Mouse (Mus musculus): ENCODE results near the gene Ube2g2. TPM values are rescaled to one million over a fixed set of nuclear protein-coding genes. Genes with fewer than 3 reads are reported as not detected.

The Ube2g2 gene
- 41.8 TPM for polyA plus RNA-seq (2014; fragmentation: Illumina TruSeq; extraction: RNeasy Lipid Tissue Mini Kit (QIAGEN cat#74804); ENCODE audit: low read depth, low replicate concordance)

DNA sequence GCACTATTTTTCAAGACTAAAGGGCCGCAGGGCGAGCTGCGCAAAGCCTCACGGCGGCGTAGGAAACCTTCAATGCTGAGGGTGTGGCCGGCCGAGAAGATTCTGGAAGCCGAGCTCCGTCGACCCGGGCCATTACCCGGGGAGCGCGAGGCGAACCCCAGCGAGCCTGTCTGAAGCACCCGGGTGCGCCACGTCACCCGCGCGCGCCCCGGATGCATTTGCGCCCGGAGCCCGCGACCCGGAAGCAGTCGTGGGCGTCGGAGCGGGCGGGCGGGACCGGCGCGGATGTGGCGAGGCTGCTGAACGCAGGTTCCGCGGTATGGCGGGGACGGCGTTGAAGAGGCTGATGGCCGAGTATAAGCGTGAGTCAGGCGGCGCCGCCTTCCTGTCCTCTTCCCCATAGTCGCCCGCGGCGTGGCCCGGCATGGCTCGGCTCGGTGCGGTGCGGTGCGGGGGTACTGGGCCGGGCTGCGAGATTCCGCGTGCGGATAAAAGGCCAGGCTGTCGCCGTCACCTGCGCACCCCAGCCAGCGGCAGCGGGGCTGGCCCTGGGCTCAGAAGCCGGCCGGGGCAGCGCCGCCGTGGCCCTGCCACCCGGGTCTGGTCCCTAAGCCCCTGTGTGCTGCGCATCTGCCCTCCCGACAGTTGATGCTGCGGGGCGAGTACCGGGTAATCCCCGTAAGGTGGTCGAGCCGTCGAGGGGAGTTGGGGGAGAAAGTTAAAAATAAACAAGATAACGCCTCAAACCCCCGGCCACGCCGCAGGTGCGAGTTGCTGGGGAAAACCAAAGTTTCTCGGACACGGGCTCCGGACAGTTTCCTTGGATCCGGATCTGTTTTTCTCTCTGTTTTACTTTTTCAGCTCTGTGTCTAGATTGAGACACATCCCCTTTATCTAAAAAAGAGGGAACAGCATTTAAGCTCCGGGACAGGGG is at the start of gene Ube2g2:
Gene Ube2g2, plus strand, starts transcription at position 221 of the 934 bp plus-strand sequence.

DNA sequence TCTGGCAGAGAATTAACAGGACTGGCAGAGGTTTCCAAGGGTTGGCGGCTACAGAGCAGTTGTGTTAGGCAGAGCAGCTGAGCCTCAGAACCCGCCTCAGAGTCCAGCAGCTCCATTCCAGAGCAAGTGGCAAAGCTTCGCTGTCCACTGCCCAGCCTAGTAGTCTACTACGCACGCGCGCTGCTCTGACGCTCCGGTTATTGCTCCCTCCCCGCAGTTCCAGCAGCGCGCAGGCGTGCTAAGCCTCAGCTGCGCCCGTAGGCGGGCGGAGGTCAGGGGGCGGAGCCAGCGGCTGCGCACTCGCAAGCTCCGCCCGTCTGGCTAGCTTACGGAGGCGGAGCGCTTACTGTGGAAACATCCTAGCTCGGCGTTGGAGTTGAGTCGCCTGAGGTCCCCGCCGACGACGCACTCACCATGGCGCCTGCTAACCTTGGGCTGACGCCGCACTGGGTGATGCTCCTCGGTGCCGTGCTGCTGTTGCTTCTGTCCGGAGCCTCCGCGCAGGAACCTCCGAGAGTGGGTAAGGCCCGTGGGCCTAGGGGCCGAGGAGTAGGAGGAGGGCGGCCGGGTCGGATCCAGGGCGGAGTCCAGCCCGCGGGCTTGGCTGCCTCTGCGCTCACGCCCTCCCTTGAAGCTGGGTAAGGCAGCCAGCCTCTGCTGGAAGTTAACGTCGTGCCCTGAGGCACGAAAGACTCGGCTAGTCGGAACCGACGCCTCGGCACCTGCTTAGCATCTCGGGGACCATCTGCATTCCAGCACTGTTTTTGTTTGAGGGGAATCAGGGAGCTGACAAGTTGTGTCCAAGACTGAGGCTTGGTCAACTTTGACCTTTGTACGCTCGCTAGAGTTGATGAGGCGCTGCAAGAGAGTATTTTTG is 40.4 kb upstream of the Ube2g2 start, which contains the start of gene Pttg1ip:
Gene Pttg1ip, plus strand, starts transcription at position 313 of the 877 bp plus-strand sequence.

DNA sequence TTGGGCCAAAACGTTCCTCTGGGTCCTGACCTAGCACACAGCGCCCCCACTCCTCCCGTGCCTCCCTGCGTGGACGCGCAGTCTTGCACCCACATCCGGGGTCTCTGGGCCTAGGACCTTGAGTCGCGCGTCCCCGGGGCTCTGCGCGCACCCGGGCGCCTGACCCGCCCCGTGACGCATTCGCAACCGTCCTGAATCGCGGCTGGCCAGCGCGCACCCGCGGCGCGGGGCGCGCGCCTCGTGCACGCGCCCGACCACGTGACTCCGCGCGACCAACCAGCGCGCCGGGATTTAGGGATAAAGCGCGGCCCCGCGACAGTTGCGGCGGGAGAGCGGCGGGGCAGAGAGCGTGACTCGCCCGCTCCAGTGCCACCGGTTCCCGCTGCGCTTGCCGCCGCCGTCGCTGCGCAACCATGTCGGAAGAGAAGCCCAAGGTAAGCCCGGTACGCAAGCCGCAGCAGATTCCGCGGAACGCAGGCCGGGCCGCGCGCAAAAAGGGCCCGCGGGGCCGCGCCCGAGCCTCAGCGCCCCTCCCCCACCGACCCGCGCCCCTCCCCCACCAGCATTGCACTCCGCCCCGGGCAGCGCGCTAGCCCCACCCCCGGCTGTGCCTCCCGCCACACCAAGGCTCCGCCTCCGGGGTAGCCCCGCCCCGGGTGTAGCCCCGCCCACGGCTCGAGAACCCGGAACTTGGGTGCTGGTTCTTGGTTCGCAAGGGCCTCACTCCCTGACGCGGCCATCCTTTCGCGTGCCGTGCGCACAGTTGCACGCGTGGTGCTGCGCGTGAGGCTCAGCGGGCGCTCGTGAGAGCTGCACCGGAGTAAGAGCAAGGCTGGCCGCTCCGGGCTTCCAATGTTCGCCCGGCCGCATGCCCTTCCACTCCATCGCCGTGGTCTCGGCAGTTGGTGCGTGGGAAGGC is 15.9 kb upstream of the Ube2g2 start, which contains the start of the genes Sumo3 and Gm49325:
Gene Sumo3, plus strand, starts transcription at position 190 of the 919 bp plus-strand sequence.
Gene Gm49325, plus strand, starts transcription at position 290 of the 919 bp plus-strand sequence.

DNA sequence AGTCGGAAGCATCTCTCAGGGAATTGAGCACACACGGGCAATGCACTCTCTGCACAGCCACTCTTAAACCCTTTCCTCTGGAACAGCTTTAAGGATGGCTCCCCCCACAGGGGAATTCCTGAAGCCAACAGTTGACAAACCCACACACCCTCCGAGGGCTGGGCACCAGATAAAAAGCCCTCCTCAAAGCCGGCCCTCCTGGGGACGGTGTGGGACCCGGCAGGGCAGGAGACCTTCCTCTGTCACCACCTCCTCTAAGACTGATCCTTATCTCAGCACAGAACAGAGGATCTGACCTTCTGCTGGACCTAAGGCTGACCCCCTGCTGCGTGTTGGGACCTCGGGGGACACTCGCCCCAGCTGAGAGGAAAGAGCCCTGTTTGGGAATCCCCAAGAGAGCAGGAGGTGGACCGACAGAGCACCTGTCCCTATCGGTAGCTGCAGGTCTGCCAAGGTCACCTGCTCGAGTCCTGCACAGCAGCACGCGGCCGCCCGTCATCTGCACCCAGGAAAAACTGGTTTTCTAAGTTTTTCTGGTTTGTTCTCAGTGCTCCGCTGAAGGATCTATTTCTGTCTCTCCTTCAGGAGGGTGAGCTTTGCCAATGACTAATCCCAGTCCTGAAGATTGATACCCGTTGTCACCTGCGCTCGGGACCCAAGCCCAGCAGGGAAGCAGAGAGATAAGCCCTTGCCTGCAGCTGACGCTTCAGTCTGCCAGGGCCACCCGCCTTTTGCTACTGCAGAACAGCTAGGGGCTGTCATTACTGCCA is 64.0 kb downstream of the Ube2g2 start, which contains the start of gene Tspear:
Gene Tspear, plus strand, starts transcription at position 675 of the 770 bp plus-strand sequence.

DNA sequence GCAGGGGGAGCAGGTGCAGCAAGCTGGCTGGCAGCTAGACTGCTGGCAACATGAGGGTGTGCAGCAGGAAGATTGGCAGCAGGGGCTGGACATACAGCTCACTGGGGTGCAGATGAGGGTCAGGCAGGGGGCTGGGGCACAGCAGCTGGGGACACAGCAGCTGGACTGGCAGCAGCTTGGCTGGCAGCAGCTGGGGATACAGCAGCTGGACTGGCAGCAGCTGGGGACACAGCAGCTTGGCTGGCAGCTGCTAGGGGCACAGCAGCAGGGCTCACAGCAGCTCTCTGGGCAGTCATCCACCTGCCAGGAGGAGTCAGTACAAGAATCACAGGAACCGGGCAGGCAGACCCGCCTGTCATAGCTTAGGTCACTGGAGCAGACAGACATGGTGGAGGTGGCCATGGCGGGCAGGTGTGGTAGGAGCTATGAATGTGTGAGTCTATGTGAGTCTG is 68.3 kb downstream of the Ube2g2 start, which contains the start of gene Gm19402:
Gene Gm19402, minus strand, starts transcription at position 402 of the 452 bp plus-strand sequence.

Other genes starting within 250 kb of the Ube2g2 start
- gene Adarb1, start 204.0 kb upstream of the Ube2g2 start, polyA plus RNA-seq (2014; fragmentation: Illumina TruSeq; extraction: RNeasy Lipid Tissue Mini Kit (QIAGEN cat#74804); ENCODE audit: low read depth, low replicate concordance) = 9.5 TPM
- 18.3 TPM for gene Fam207a, start 106.5 kb upstream of the Ube2g2 start, polyA plus RNA-seq (2014; fragmentation: Illumina TruSeq; extraction: RNeasy Lipid Tissue Mini Kit (QIAGEN cat#74804); ENCODE audit: low read depth, low replicate concordance)
- 21.2 TPM for gene Itgb2, start 92.0 kb upstream of the Ube2g2 start, polyA plus RNA-seq (2014; fragmentation: Illumina TruSeq; extraction: RNeasy Lipid Tissue Mini Kit (QIAGEN cat#74804); ENCODE audit: low read depth, low replicate concordance)
- 176 TPM for gene Pttg1ip, start 40.6 kb upstream of the Ube2g2 start, polyA plus RNA-seq (2014; fragmentation: Illumina TruSeq; extraction: RNeasy Lipid Tissue Mini Kit (QIAGEN cat#74804); ENCODE audit: low read depth, low replicate concordance)
- gene Sumo3, start 16.2 kb upstream of the Ube2g2 start, polyA plus RNA-seq (2014; fragmentation: Illumina TruSeq; extraction: RNeasy Lipid Tissue Mini Kit (QIAGEN cat#74804); ENCODE audit: low read depth, low replicate concordance) = 138 TPM
- gene Gm49325, start 16.1 kb upstream of the Ube2g2 start, polyA plus RNA-seq (2014; fragmentation: Illumina TruSeq; extraction: RNeasy Lipid Tissue Mini Kit (QIAGEN cat#74804); ENCODE audit: low read depth, low replicate concordance) = 3.7 TPM
- 0.27 TPM for gene Tspear, start 64.3 kb downstream of the Ube2g2 start, polyA plus RNA-seq (2014; fragmentation: Illumina TruSeq; extraction: RNeasy Lipid Tissue Mini Kit (QIAGEN cat#74804); ENCODE audit: low read depth, low replicate concordance)
- not detected for gene Gm19402, start 68.5 kb downstream of the Ube2g2 start, polyA plus RNA-seq (2014; fragmentation: Illumina TruSeq; extraction: RNeasy Lipid Tissue Mini Kit (QIAGEN cat#74804); ENCODE audit: low read depth, low replicate concordance)
- not detected for gene Gm9508, start 75.0 kb downstream of the Ube2g2 start, polyA plus RNA-seq (2014; fragmentation: Illumina TruSeq; extraction: RNeasy Lipid Tissue Mini Kit (QIAGEN cat#74804); ENCODE audit: low read depth, low replicate concordance)
- not detected for gene Gm10272, start 84.4 kb downstream of the Ube2g2 start, polyA plus RNA-seq (2014; fragmentation: Illumina TruSeq; extraction: RNeasy Lipid Tissue Mini Kit (QIAGEN cat#74804); ENCODE audit: low read depth, low replicate concordance)
- not detected for gene Gm10024, start 89.2 kb downstream of the Ube2g2 start, polyA plus RNA-seq (2014; fragmentation: Illumina TruSeq; extraction: RNeasy Lipid Tissue Mini Kit (QIAGEN cat#74804); ENCODE audit: low read depth, low replicate concordance)
- gene Gm10142, start 93.5 kb downstream of the Ube2g2 start, polyA plus RNA-seq (2014; fragmentation: Illumina TruSeq; extraction: RNeasy Lipid Tissue Mini Kit (QIAGEN cat#74804); ENCODE audit: low read depth, low replicate concordance) = not detected
- not detected for gene Krtap12-1, start 98.3 kb downstream of the Ube2g2 start, polyA plus RNA-seq (2014; fragmentation: Illumina TruSeq; extraction: RNeasy Lipid Tissue Mini Kit (QIAGEN cat#74804); ENCODE audit: low read depth, low replicate concordance)
- gene Gm10100, start 104.2 kb downstream of the Ube2g2 start, polyA plus RNA-seq (2014; fragmentation: Illumina TruSeq; extraction: RNeasy Lipid Tissue Mini Kit (QIAGEN cat#74804); ENCODE audit: low read depth, low replicate concordance) = not detected
- gene Gm18596, start 120.4 kb downstream of the Ube2g2 start, polyA plus RNA-seq (2014; fragmentation: Illumina TruSeq; extraction: RNeasy Lipid Tissue Mini Kit (QIAGEN cat#74804); ENCODE audit: low read depth, low replicate concordance) = not detected
- gene Gm9736, start 129.1 kb downstream of the Ube2g2 start, polyA plus RNA-seq (2014; fragmentation: Illumina TruSeq; extraction: RNeasy Lipid Tissue Mini Kit (QIAGEN cat#74804); ENCODE audit: low read depth, low replicate concordance) = not detected
- not detected for gene Gm3233, start 137.4 kb downstream of the Ube2g2 start, polyA plus RNA-seq (2014; fragmentation: Illumina TruSeq; extraction: RNeasy Lipid Tissue Mini Kit (QIAGEN cat#74804); ENCODE audit: low read depth, low replicate concordance)
- not detected for gene Gm3238, start 149.1 kb downstream of the Ube2g2 start, polyA plus RNA-seq (2014; fragmentation: Illumina TruSeq; extraction: RNeasy Lipid Tissue Mini Kit (QIAGEN cat#74804); ENCODE audit: low read depth, low replicate concordance)
- gene Gm7138, start 154.7 kb downstream of the Ube2g2 start, polyA plus RNA-seq (2014; fragmentation: Illumina TruSeq; extraction: RNeasy Lipid Tissue Mini Kit (QIAGEN cat#74804); ENCODE audit: low read depth, low replicate concordance) = not detected
- gene Gm3250, start 160.3 kb downstream of the Ube2g2 start, polyA plus RNA-seq (2014; fragmentation: Illumina TruSeq; extraction: RNeasy Lipid Tissue Mini Kit (QIAGEN cat#74804); ENCODE audit: low read depth, low replicate concordance) = not detected
- gene Gm7137, start 165.9 kb downstream of the Ube2g2 start, polyA plus RNA-seq (2014; fragmentation: Illumina TruSeq; extraction: RNeasy Lipid Tissue Mini Kit (QIAGEN cat#74804); ENCODE audit: low read depth, low replicate concordance) = not detected
- gene Gm9639, start 172.8 kb downstream of the Ube2g2 start, polyA plus RNA-seq (2014; fragmentation: Illumina TruSeq; extraction: RNeasy Lipid Tissue Mini Kit (QIAGEN cat#74804); ENCODE audit: low read depth, low replicate concordance) = not detected
- gene Gm19668, start 176.9 kb downstream of the Ube2g2 start, polyA plus RNA-seq (2014; fragmentation: Illumina TruSeq; extraction: RNeasy Lipid Tissue Mini Kit (QIAGEN cat#74804); ENCODE audit: low read depth, low replicate concordance) = not detected
- not detected for gene Gm9507, start 189.6 kb downstream of the Ube2g2 start, polyA plus RNA-seq (2014; fragmentation: Illumina TruSeq; extraction: RNeasy Lipid Tissue Mini Kit (QIAGEN cat#74804); ENCODE audit: low read depth, low replicate concordance)
- gene Gm2696, start 192.4 kb downstream of the Ube2g2 start, polyA plus RNA-seq (2014; fragmentation: Illumina TruSeq; extraction: RNeasy Lipid Tissue Mini Kit (QIAGEN cat#74804); ENCODE audit: low read depth, low replicate concordance) = not detected
- not detected for gene Krtap10-4, start 204.8 kb downstream of the Ube2g2 start, polyA plus RNA-seq (2014; fragmentation: Illumina TruSeq; extraction: RNeasy Lipid Tissue Mini Kit (QIAGEN cat#74804); ENCODE audit: low read depth, low replicate concordance)
- not detected for gene Krtap10-10, start 213.7 kb downstream of the Ube2g2 start, polyA plus RNA-seq (2014; fragmentation: Illumina TruSeq; extraction: RNeasy Lipid Tissue Mini Kit (QIAGEN cat#74804); ENCODE audit: low read depth, low replicate concordance)
- gene Gm36176, start 224.5 kb downstream of the Ube2g2 start, polyA plus RNA-seq (2014; fragmentation: Illumina TruSeq; extraction: RNeasy Lipid Tissue Mini Kit (QIAGEN cat#74804); ENCODE audit: low read depth, low replicate concordance) = not detected
- not detected for gene Gm10318, start 230.6 kb downstream of the Ube2g2 start, polyA plus RNA-seq (2014; fragmentation: Illumina TruSeq; extraction: RNeasy Lipid Tissue Mini Kit (QIAGEN cat#74804); ENCODE audit: low read depth, low replicate concordance)
- gene Gm3285, start 239.7 kb downstream of the Ube2g2 start, polyA plus RNA-seq (2014; fragmentation: Illumina TruSeq; extraction: RNeasy Lipid Tissue Mini Kit (QIAGEN cat#74804); ENCODE audit: low read depth, low replicate concordance) = not detected

Data from adipose tissue, adult 10 weeks (tissue).